Mouse (Mus musculus): Measurements from ENCODE around the gene Hmcn1.

DNA sequence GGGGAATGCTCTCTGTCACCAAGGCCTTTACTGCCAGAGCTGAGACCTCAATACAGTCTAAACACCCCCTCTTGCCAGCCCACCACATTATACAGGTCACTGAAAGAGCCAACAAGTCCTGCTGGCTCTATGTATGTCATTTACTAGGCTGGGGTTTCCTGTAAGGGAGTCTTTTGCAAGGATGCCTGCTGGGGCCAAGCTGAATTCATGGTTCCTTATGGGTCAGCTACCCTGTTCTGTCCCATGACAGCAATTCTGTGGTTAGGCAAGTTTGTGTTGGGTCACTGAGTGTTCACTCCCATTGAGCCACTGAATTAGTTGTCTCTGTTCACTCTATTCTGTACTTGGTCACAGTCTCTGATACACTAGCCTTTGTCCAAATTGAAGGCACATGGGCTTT, 405.8 kb downstream of the Hmcn1 start:
- TF ChIP-seq POLR2A (IDR thresholded peaks at IDR 0.05; ENCODE audit: extremely low read depth, insufficient read depth, low read length) (no peak), CTCF (IDR thresholded peaks at IDR 0.05; ENCODE audit: extremely low read depth, insufficient read depth, low read length) (no peak)

Data from cortical plate, adult 2 months (tissue).